Mouse (Mus musculus): ENCODE measurements at regions not wholly inside any gene's neighbourhood (a gene's known extent, or its start where the extent isn't known, plus 50 kb on each side); places are given as distances from the start of the nearest gene placed in this dataset.

- TF ChIP-seq SIN3A (IDR thresholded peaks at IDR 0.05; ENCODE audit: low read length): no peak
- no peak for TF ChIP-seq POLR2A (IDR thresholded peaks at IDR 0.05; ENCODE audit: control insufficient read depth in 1 of 2, insufficient read depth in 1 of 2, low read depth in 1 of 2, low read length in 2 of 2, poor library complexity in 1 of 2)
- no peak for TF ChIP-seq TAL1 (IDR thresholded peaks at IDR 0.05; ENCODE audit: low read length)
- no peak for TF ChIP-seq ZMIZ1 (IDR thresholded peaks at IDR 0.05; ENCODE audit: low read depth, low read length)
- no peak for TF ChIP-seq POLR2AphosphoS5 (IDR thresholded peaks at IDR 0.05; ENCODE audit: borderline replicate concordance, low read depth, low read length)
- TF ChIP-seq SMC3 (IDR thresholded peaks at IDR 0.05; ENCODE audit: low read depth, low read length): no peak
- no peak for TF ChIP-seq CTCF (IDR thresholded peaks at IDR 0.05 in 2 of 3, conservative IDR thresholded peaks at IDR 0.05 in 1 of 3; ENCODE audit: control insufficient read depth in 1 of 3, insufficient read depth in 1 of 3, low read depth in 2 of 3, low read length in 3 of 3, poor library complexity in 1 of 3, severe bottlenecking in 1 of 3)
These were observed 153.7 kb upstream of the Tenm4 start for GRCm38 (mm10) chr7:96017112-96017884.
